Mouse (Mus musculus): ENCODE data around the gene Tnp1.

GRCm38 (mm10) chr1:73035726-73036125 lies 20.0 kb upstream of the Tnp1 start:
- TF ChIP-seq USF1 (IDR thresholded peaks at IDR 0.05; ENCODE audit: low read depth) (no peak), POLR2A (IDR thresholded peaks at IDR 0.05; ENCODE audit: insufficient read length, low read depth) (no peak), CEBPB (IDR thresholded peaks at IDR 0.05; ENCODE audit: insufficient read depth, poor library complexity, severe bottlenecking) (no peak), REST (IDR thresholded peaks at IDR 0.05; ENCODE audit: insufficient read depth, insufficient read length) (no peak), POLR2AphosphoS2 (IDR thresholded peaks at IDR 0.05; ENCODE audit: insufficient read length, low read depth) (no peak), MAX (IDR thresholded peaks at IDR 0.05; ENCODE audit: low read depth) (no peak), TCF3 (IDR thresholded peaks at IDR 0.05; ENCODE audit: insufficient read length, low read depth) (no peak), MYOG (IDR thresholded peaks at IDR 0.05; ENCODE audit: control insufficient read depth in 1 of 3, insufficient read depth in 1 of 3, insufficient read length in 2 of 3, low read depth in 2 of 3) (no peak), E2F4 (IDR thresholded peaks at IDR 0.05; ENCODE audit: insufficient read depth) (no peak), TCF12 (IDR thresholded peaks at IDR 0.05; ENCODE audit: insufficient read depth, poor library complexity, severe bottlenecking) (no peak), MYOD1 (IDR thresholded peaks at IDR 0.05; ENCODE audit: control insufficient read depth in 1 of 3, insufficient read length in 2 of 3, low read depth in 2 of 3) (no peak)
